Mouse (Mus musculus) spleen, adult 2 months (tissue): ENCODE measurements around the gene Nck1. TPM values are rescaled to one million over a fixed set of nuclear protein-coding genes. Genes with fewer than 3 reads are reported as not detected.

Source experiments
- DNase-seq, 2 experiments: peaks; one replicate each; pipeline versions ENCODE4 v3.0.0 to v3.0.0-alpha.2; 2012 to 2021; ENCODE audit warnings: low spot score in 2 of 2, low read depth in 1 of 2
- H3K27ac ChIP-seq: fragments of 200-500 bp; 2 replicates; pipeline ENCODE4 v1.5.1; 2012; ENCODE audit warnings: low read length, inconsistent platforms; ENCODE audit not compliant: insufficient read depth
- H3K27me3 ChIP-seq: fragments of 200-500 bp; 2 replicates; pipeline ENCODE4 v1.6.1; 2012; ENCODE audit warnings: mild to moderate bottlenecking, moderate library complexity, low read length, inconsistent platforms; ENCODE audit not compliant: control insufficient read depth, insufficient read depth
- H3K36me3 ChIP-seq: fragments of 200-500 bp; 2 replicates; pipeline ENCODE4 v1.6.1; 2012; ENCODE audit warnings: mild to moderate bottlenecking, low read length, inconsistent platforms; ENCODE audit not compliant: control insufficient read depth, insufficient read depth
- H3K4me1 ChIP-seq: fragments of 200-500 bp; 2 replicates; pipeline ENCODE4 v1.6.1; 2011; ENCODE audit warnings: inconsistent platforms; ENCODE audit not compliant: control insufficient read depth, insufficient read depth, insufficient read length
- H3K4me3 ChIP-seq: fragments of 200-500 bp; 2 replicates; pipeline ENCODE4 v1.5.1; 2011; ENCODE audit warnings: mild to moderate bottlenecking, inconsistent platforms; ENCODE audit not compliant: insufficient read depth, insufficient read length; ENCODE audit errors: extremely low read depth
- CTCF ChIP-seq: fragments of 200-500 bp; IDR thresholded peaks from 2 replicates; pipeline ENCODE4 v1.5.1; 2011; ENCODE audit warnings: mild to moderate bottlenecking, inconsistent platforms; ENCODE audit not compliant: insufficient read depth, insufficient read length, insufficient replicate concordance; ENCODE audit errors: extremely low read depth
- POLR2A ChIP-seq: fragments of 200-500 bp; IDR thresholded peaks from 2 replicates; pipeline ENCODE4 v1.6.1; 2011; ENCODE audit warnings: low read depth, low read length, inconsistent platforms
- WGBS: fragments of 180-500 bp; shearing (Covaris S2); methylation state at CpG from one replicate; pipeline ENCODE4 v1.1.7; 2018; 5-methylcytosine and 5-hydroxymethylcytosine counted together
- polyA plus RNA-seq: library from polyadenylated mRNA; depleted of rRNA; stranded (reverse); fragments of >200 nt; gene quantifications from 2 replicates; pipeline ENCODE4 v1.2.3, GENCODE M21; 2012

Gene Nck1
- polyA plus RNA-seq, 1 experiment, result 2.2 TPM

DNA sequence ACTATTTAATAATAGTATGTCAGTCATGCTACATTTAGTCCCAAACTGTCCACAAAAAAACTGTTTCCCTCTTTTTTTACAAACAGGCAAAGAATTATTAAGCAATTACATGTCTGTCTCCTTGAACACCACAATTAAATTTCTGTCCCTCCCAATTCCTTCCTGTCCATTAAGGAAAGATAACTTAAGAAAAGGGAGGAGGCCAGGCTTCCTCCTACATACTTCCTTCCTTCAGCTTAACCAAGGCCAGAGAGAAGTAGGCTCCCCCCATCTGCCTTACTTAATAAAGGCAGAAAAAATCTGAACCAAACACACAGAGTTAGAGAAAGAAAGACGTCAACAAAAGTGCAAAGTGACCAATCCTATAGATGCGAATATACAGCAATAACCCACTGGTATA, 38.4 kb downstream of the Nck1 start:
- H3K4me3 ChIP-seq, result no peak overlapping the region
- WGBS, result 79% methylated on average over 2 of the region's 2 CpGs
- no peak for DNase-seq
- H3K27me3 ChIP-seq, result no peaks in the 10 kb centered on the region
- TF ChIP-seq CTCF, result no peak
- TF ChIP-seq POLR2A, result no peak
- H3K36me3 ChIP-seq, result peaks cover 2% of the 10 kb centered on the region; the same call in 1 of the 2 replicates
- no peak overlapping the region for H3K27ac ChIP-seq
- H3K4me1 ChIP-seq, result no peaks in the 10 kb centered on the region; the same call in 1 of the 2 replicates

- no peaks in the 10 kb centered on the region for H3K4me1 ChIP-seq
- peaks cover 2% of the 10 kb centered on the region; the same call in 1 of the 2 replicates for H3K36me3 ChIP-seq
- DNase-seq, result no peak
- no peaks in the 10 kb centered on the region for H3K27me3 ChIP-seq
- TF ChIP-seq POLR2A (no peak), CTCF (no peak)
- H3K4me3 ChIP-seq, result no peak overlapping the region; the same call in 1 of the 2 replicates
- H3K27ac ChIP-seq, result no peak overlapping the region
- 36% methylated on average over 2 of the region's 2 CpGs for WGBS
Measured at GRCm38 (mm10) chr9:100506652-100507051, 39.3 kb downstream of the Nck1 start.

- TF ChIP-seq CTCF (no peak), POLR2A (no peak)
- Histone ChIP-seq H3K27me3 (no peaks in the 10 kb centered on the region), H3K27ac (no peak overlapping the region), H3K4me1 (no peaks in the 10 kb centered on the region), H3K36me3 (peaks cover 2% of the 10 kb centered on the region; the same call in 1 of the 2 replicates), H3K4me3 (peak overlapping the region; percentile 20; the same call in 1 of the 2 replicates)
- DNase-seq, result no peak
- 87% methylated on average over 4 of the region's 4 CpGs for WGBS
Measured at GRCm38 (mm10) chr9:100505498-100505897, 40.4 kb downstream of the Nck1 start.

GRCm38 (mm10) chr9:100493611-100494261, 52.2 kb downstream of the Nck1 start:
- 85% methylated on average over 5 of the region's 5 CpGs for WGBS
- H3K36me3 ChIP-seq, result peaks cover 2% of the 10 kb centered on the region; the same call in 1 of the 2 replicates
- H3K27ac ChIP-seq, result no peak overlapping the region
- no peak for DNase-seq
- H3K27me3 ChIP-seq, result no peaks in the 10 kb centered on the region
- H3K4me1 ChIP-seq, result no peaks in the 10 kb centered on the region; the same call in 1 of the 2 replicates
- TF ChIP-seq POLR2A, result no peak
- no peak for TF ChIP-seq CTCF
- H3K4me3 ChIP-seq, result no peak overlapping the region

DNA sequence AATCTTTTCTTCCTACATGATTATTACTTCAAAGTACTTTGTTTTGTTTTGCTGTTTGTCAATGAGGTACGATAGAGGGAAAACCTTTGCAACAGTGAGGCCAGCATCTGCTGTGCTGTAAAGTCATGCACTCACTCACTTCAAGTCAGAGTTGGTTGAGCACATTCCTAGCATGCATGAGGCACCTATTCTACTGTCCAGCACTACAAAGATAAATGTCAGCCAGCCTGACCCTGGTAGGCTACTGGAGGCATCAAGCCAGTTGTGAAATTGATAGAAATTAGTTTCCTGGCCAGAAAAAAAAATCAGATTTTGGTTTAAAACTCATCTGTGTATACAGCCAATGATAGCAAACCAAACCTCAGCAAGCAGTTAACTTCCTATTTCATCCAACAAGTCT, 54.5 kb downstream of the Nck1 start:
- 0 out of 2 replicates have a peak, but pooled peaks cover 2% of the 10 kb centered on the region for H3K36me3 ChIP-seq
- H3K27me3 ChIP-seq, result no peaks in the 10 kb centered on the region
- no peak overlapping the region for H3K27ac ChIP-seq
- 89% methylated on average over 1 of the region's 1 CpGs for WGBS
- H3K4me1 ChIP-seq, result no peaks in the 10 kb centered on the region
- TF ChIP-seq POLR2A (no peak), CTCF (no peak)
- no peak overlapping the region for H3K4me3 ChIP-seq
- no peak for DNase-seq

- TF ChIP-seq POLR2A, result no peak
- no peak for TF ChIP-seq CTCF
- 85% methylated on average over 6 of the region's 6 CpGs for WGBS
- DNase-seq, result no peak
- Histone ChIP-seq H3K36me3 (0 out of 2 replicates have a peak, but pooled peaks cover 2% of the 10 kb centered on the region), H3K27me3 (no peaks in the 10 kb centered on the region), H3K4me1 (no peaks in the 10 kb centered on the region), H3K27ac (no peak overlapping the region), H3K4me3 (no peak overlapping the region)
Measured at GRCm38 (mm10) chr9:100488969-100489368, 57.0 kb downstream of the Nck1 start.

DNA sequence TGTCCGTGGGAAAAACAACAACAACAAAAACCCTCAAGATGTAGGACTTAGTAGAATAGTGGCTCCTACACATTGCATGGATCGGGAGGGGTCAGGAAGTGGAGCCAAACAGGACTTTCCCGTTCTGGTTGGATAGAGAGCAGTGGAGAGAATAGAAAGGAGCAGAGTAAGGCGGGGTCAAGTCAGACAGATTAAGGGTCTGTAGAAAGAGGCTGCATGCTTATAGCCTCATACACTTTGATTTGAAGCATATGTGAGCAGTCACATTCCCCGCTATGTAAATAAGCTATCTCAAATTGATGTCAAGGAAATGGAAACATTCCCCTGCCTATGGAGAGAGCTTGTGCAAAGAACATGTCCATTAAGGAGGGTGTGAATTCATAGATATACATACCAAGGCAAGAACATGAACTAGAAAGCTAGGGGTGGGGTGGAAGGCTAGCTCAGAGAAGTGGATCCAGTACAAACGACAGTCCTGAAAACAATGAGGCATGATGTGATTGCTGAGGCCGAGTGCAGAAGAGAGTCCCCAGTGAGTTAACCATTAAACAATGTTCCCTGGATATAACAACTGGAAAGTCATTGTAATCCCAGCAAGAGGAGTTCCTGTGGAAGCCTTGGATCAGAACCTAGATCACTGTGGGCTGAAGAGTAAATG, 57.7 kb downstream of the Nck1 start:
- TF ChIP-seq CTCF, result no peak
- TF ChIP-seq POLR2A, result no peak
- DNase-seq, result no peak
- H3K4me1 ChIP-seq, result no peaks in the 10 kb centered on the region
- H3K4me3 ChIP-seq, result no peak overlapping the region
- WGBS, result 89% methylated on average over 7 of the region's 7 CpGs
- H3K27ac ChIP-seq, result no peak overlapping the region
- H3K27me3 ChIP-seq, result no peaks in the 10 kb centered on the region
- H3K36me3 ChIP-seq, result 0 out of 2 replicates have a peak, but pooled peaks cover 2% of the 10 kb centered on the region
